Mouse (Mus musculus) cerebellum, adult 11-12 months (tissue): ENCODE results near the gene Olfr345.

Experiments used
- DNase-seq: peaks from one replicate; pipeline ENCODE4 v3.0.0; 2022

Gene Olfr345

DNA sequence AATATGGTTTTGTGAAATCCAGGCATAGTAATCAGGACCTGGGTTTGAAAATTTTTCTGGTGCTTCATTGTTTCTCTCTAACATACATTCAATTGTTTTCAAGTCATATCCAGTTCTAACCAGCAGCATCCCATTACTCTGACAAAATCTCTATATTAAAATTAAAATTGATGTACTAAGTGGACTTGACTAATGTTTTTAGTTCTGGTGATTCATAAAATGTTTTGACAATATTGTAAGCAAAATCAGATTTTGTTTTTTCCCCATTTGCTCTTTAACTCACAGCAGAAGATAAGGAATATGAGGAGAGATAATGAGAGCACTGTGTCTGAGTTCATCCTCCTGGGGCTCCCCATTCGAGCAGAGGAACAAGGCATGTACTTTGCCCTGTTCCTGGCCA lies at the start of gene Olfr345:
Olfr345 (plus strand) TSS at position 301 of the 400 bp plus-strand sequence.
- DNase-seq = no peak

DNA sequence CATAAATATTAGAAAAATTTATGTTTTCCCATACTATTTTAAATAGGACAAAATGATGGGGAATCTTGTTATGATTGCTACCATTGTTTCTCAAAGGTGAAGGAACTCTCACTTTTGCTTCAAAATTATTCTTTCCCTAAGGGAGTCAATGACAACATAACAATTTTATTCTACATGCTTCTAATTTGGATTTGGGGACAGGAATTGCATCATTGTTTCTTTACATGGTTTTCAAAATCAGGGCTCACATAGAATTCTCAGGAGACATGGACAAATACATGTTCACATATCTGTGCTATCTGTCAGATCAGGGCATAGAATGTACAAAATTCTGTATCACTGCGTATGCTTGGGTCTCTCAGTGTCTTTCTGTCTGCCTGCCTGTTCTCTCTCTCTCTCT lies 45.6 kb downstream of the Olfr345 start, which contains the start of gene Olfr346:
Olfr346 (plus strand) TSS at position 301 of the 400 bp plus-strand sequence.
- no peak for DNase-seq
